Mouse (Mus musculus) thymus, adult 18-20 months (tissue): Measurements from ENCODE around the gene Slc22a12.

Experiments used
- DNase-seq, 2 experiments: peaks; one replicate each; pipeline ENCODE4 v3.0.0; 2022; ENCODE audit warnings: mixed read lengths in 2 of 2

Gene Slc22a12

DNA sequence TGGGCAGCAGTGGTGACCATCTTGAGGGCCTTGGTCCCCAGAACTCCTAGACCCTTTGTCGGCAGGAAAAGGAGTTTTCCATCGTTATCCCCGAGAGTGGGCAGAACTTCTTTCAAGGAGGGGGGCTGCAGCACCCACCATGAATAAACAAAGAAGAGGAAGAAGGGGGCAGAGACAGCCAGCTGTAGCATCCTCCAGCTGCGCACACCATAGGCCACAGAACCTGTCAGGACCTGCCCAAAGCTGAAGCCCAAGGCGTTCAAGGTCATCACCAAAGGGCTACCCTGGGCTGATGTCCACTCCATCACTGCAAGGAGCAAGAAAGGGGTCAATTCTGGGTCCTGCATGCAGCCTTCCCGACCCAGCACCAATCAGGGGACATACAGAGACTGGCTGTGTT is 2.6 kb downstream of the Slc22a12 start:
- DNase-seq = no peak

DNA sequence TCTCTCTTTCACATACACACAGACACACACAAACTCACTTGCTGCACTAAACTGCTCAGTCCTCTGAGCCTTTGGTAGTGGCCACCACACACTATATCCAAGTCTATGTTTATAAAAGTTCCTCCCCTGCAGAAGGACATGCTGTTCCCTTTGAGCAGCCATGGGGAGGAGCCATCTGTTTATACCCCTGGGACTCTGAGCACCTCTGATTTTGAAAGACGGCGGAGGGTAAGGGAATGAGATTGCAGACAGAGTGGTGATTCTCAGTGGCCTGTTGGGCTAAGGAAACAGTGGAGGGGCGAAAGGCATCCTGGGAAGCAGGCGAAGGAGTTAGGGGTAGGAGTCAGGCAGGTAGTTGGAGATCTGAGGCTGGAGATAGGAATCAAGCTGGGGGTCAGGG is 3.2 kb downstream of the Slc22a12 start:
- no peak for DNase-seq

DNA sequence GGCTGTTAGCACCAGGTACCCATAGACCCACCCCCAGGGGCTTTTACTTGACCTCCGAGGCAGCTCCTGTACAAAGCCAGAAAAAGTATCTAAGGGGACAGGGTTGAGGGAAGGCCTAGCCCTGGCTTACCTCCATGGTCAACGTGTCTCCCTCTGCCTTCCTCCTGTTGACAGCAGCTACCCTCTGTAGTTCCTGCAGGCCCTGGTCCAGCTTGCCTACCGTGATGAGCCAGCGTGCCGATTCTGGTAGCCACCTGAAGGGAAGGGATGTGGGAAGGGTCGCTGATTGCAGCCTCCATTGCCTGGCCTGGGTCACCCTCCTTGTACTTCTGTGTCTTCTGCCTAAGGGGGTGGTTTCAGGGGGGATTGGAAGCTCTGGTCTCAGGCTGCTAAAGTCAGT is 4.3 kb downstream of the Slc22a12 start:
- DNase-seq = no peak

DNA sequence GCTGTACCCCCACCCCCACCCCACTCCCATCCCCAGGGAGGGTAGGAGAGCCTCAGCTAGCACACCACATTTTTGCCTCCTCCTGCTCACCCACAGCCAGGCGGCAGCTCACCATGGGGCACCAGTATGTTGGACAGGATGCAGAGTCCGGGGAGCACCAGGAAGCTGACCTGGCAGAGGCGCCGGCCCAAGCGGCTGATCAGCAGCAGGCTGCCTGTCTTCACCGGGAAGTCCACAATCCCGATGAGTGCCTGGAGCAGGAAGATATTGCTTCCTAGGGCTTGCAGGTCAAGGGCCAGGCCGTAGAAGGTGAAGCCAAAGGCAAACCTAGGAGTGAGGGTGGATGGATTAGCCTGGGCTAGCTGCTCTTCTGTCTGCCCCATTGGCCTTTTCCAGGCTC is 5.3 kb downstream of the Slc22a12 start:
- no peak for DNase-seq

GRCm38 (mm10) chr19:6536696-6537095 is 6.1 kb downstream of the Slc22a12 start:
- DNase-seq = no peak

GRCm38 (mm10) chr19:6536201-6536600 is 6.6 kb downstream of the Slc22a12 start:
- no peak for DNase-seq

GRCm38 (mm10) chr19:6534118-6534415 is 8.8 kb downstream of the Slc22a12 start:
- DNase-seq = no peak

DNA sequence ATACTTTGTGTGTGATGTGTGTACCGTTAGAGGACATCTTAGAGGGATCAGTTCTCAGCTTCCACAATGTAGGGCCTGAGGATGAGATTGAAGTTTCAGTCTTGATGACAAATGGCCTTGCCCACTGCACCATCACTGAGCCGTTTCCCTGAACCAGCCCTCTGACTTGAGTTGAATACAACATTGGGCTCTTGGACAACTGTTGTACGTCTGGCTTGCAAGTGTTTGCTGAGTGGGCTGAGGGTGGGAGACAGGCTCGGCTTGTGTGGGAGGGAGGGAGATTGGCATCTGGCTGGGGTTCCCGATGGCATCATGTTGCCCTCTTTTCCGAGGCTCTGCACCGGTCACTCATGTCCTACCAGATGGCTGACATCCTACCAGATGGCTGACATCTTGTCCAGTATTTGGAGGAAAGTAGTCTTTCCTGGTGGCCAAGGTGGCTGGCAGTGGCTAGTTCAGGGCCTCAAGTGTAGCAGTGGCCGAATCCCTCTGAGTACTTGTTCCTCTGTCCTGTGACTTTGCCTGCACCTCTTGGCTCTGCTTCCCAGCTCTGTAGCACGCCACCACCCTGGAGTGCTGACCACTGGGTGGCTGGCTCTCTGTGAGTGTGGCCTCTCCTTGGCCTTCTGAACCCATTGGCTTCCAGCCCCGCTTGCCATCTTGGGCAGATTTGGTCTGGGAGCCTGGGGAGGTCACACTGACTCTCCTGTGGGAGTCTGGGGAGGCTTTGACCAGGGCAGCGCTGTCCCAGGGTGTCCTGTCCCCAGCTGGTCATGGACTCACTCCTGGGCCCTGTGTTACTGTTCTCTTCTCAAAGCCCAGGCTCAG is 9.3 kb downstream of the Slc22a12 start:
- DNase-seq = no peak

- no peak for DNase-seq
These were observed 10.2 kb downstream of the Slc22a12 start for GRCm38 (mm10) chr19:6532656-6533055.

- DNase-seq = no peak
These were observed 10.9 kb downstream of the Slc22a12 start for GRCm38 (mm10) chr19:6531832-6532471.

GRCm38 (mm10) chr19:6531011-6531631 is 11.7 kb downstream of the Slc22a12 start:
- no peak for DNase-seq

GRCm38 (mm10) chr19:6530359-6530758 is 12.5 kb downstream of the Slc22a12 start:
- no peak for DNase-seq

DNA sequence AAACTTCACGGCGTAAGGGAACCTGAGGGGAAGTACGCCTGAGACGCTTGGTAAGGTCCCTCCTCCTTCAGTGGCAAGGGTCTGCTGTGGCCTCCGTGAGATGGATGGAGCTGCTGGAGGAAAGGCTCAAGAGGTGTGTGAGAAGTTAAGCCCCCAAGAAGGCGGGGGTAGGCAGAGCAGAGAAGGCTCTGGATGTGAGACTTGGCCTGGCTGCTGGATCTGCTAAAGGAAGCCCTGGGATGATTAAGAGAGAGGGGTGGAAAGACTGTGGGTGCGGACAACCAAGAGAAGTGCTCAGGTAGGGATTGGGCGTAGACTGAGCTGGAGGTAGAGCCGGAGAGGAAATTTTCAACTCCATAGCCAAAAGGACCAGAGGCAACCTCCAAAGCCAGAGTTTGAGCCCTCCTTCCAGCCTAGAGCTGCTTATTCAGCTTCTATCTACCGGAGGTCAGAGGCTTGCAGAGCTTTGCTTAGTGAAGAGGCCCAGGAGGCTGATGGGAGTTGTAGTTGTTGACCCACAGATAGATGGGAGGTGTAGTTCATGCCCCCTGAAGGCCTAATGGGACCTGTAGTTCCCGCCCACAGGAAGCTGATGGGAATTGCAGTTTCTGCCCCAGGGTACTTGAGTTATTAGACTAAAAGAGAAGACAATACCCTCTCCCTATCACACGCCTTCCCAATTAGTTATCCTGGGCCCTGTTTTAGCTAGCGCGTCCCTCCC is 13.4 kb downstream of the Slc22a12 start:
- DNase-seq = no peak

DNA sequence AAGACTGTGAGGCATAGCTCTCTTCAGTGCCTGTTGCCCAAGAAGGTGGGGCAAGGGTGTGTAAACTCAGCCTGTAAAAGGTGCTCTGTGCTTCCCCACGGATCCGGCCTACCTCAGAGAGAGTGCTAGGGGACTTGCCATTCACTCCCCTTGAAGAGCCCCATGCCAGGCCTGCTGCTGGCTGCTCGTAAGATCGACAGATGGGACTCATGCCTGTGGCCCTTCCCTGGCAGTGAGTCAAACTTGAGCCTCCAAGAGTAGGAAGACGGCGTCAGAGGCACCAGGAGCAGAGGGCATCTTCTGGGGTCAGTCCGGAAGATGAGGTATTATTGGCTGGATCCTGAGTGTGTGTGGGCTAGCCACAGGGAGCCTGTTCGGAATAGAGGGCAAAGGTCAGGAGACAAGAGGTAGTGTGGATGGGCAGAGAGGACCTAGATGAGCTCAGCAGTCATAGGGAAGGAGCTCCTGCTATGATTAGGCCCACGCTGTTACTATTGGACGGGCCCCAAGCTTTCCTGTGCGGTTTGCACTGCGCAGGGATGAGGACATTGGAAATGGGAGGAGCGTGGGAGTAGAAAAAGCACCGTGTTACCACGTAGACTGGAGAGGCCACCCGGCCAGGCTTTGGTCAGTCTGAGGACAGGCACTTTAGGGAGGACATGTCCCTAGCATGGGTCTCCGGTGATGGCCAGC is 14.8 kb downstream of the Slc22a12 start:
- DNase-seq = no peak

- no peak for DNase-seq
These were observed 15.4 kb downstream of the Slc22a12 start for GRCm38 (mm10) chr19:6527439-6527838.

- DNase-seq = no peak
These were observed 16.8 kb downstream of the Slc22a12 start for GRCm38 (mm10) chr19:6526010-6526409.

- DNase-seq = no peak
These were observed 17.8 kb downstream of the Slc22a12 start for GRCm38 (mm10) chr19:6525023-6525422.

DNA sequence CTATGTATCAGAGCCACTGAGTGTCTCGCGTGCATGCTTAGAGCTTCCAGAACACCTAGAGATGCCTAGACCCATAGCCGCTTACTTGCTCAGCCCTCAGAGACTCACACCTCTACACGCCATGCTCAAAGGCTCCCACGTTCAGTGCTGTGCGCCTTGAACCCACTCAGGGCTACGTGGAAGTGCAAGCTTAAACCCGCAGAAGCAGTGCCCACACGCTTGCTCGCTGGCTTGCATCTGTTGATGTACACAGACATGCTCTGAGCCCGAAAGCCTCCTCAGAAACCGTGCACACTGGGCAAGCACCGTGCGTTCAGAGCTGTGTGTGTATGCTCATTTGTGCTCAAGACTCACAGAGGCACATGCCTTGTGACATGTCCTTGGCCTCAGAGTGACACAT is 20.5 kb downstream of the Slc22a12 start:
- DNase-seq = no peak

DNA sequence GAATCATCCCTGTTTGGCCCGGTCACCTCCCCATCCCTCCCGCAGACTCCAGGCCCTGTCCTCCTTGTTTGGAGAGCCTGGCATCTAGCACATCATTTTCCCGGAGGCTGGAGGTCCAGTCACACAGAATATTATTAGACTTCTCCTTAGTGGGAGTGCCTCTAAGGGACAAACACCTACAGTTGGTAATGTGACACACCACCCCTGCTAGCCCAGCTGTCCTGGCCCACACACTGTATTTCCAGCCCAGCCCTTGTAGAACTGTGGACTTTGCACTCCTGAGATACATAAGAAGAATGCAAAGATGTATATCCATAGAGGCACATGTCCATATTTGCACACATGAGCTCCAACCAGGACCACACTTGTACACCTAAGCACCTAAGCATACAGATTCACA is 21.2 kb downstream of the Slc22a12 start:
- no peak for DNase-seq

- DNase-seq = no peak
These were observed 23.3 kb downstream of the Slc22a12 start for GRCm38 (mm10) chr19:6519483-6519882.

- DNase-seq = no peak
These were observed 24.2 kb downstream of the Slc22a12 start for GRCm38 (mm10) chr19:6518601-6519000.

GRCm38 (mm10) chr19:6516153-6516552 is 26.7 kb downstream of the Slc22a12 start:
- no peak for DNase-seq

DNA sequence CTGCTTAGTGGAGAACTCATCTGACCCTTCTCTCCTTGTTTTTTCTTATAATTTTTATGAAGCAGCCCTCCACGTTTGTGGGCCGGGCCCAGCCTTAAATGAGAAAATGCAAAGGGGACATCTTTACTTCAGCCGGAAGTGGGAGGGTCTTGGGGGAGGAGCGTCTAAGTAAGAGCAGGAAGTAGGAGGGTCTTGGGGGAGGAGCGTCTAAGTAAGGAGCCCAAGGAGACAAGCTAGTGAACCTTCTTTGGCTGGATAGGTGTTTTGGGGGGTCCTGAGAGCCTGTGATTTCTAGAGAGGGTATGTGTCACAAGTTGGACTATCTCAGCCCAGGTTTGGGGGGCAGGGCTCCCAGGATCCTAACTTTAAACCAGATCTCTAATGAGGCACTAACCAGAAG is 27.4 kb downstream of the Slc22a12 start:
- DNase-seq = no peak
